Mouse (Mus musculus) gonadal fat pad, adult 2 months (tissue): ENCODE data around the gene Samd4b. TPM values are rescaled to one million over a fixed set of nuclear protein-coding genes. Genes with fewer than 3 reads are reported as not detected.
A peak's percentile ranks its signal among the peaks of the same experiment; 100 is the strongest.

Experiments used
- DNase-seq: peaks from one replicate; pipeline ENCODE4 v3.0.0-alpha.2; 2012; ENCODE audit warnings: low read depth
- polyA plus RNA-seq: library from polyadenylated mRNA; depleted of rRNA; stranded (reverse); fragments of >200 nt; gene quantifications from 2 replicates; pipeline ENCODE4 v1.2.3, GENCODE M21; 2012

Samd4b gene
- polyA plus RNA-seq, 1 experiment, result 72.6 TPM

GRCm38 (mm10) chr7:28446446-28446845, 151.5 kb downstream of the Samd4b start:
- no peak for DNase-seq

- no peak for DNase-seq
Measured at GRCm38 (mm10) chr7:28444344-28444974, 153.5 kb downstream of the Samd4b start.

- no peak for DNase-seq
Measured at GRCm38 (mm10) chr7:28442688-28443087, 155.3 kb downstream of the Samd4b start.

- DNase-seq, result no peak
Measured at GRCm38 (mm10) chr7:28441776-28442485, 156.0 kb downstream of the Samd4b start.

- DNase-seq, result no peak
Measured at GRCm38 (mm10) chr7:28440739-28441138, 157.2 kb downstream of the Samd4b start.

- no peak for DNase-seq
Measured at GRCm38 (mm10) chr7:28438771-28439170, 159.2 kb downstream of the Samd4b start.

GRCm38 (mm10) chr7:28437964-28438363, 160.0 kb downstream of the Samd4b start:
- DNase-seq, result no peak

- peak; percentile 47 for DNase-seq
Measured at GRCm38 (mm10) chr7:28436932-28437570, 160.9 kb downstream of the Samd4b start, which contains the start of gene Gmfg. TSS of gene Gmfg (plus strand) at chr7:28437447.

GRCm38 (mm10) chr7:28436271-28436904, 161.6 kb downstream of the Samd4b start:
- peak; percentile 89 for DNase-seq

GRCm38 (mm10) chr7:28435660-28436259, 162.2 kb downstream of the Samd4b start:
- DNase-seq, result no peak

GRCm38 (mm10) chr7:28432252-28432651, 165.7 kb downstream of the Samd4b start:
- no peak for DNase-seq

- DNase-seq, result no peak
Measured at GRCm38 (mm10) chr7:28430512-28430911, 167.4 kb downstream of the Samd4b start.

GRCm38 (mm10) chr7:28427738-28428137, 170.2 kb downstream of the Samd4b start:
- no peak for DNase-seq

- no peak for DNase-seq
Measured at GRCm38 (mm10) chr7:28423018-28423417, 174.9 kb downstream of the Samd4b start.

GRCm38 (mm10) chr7:28419416-28419815, 178.5 kb downstream of the Samd4b start:
- no peak for DNase-seq

- DNase-seq, result no peak
Measured at GRCm38 (mm10) chr7:28418096-28418670, 179.8 kb downstream of the Samd4b start.

GRCm38 (mm10) chr7:28417368-28417767, 180.6 kb downstream of the Samd4b start:
- DNase-seq, result no peak

- no peak for DNase-seq
Measured at GRCm38 (mm10) chr7:28412826-28413225, 185.1 kb downstream of the Samd4b start.

- DNase-seq, result peak; percentile 75
Measured at GRCm38 (mm10) chr7:28410841-28411475, 187.0 kb downstream of the Samd4b start.

- DNase-seq, result peak; percentile 52
Measured at GRCm38 (mm10) chr7:28401942-28402341, 196.0 kb downstream of the Samd4b start.

GRCm38 (mm10) chr7:28401030-28401429, 196.9 kb downstream of the Samd4b start:
- DNase-seq, result no peak
